Mouse (Mus musculus): ENCODE measurements at regions not wholly inside any gene's neighbourhood (a gene's known extent, or its start where the extent isn't known, plus 50 kb on each side); places are given as distances from the start of the nearest gene placed in this dataset.

DNA sequence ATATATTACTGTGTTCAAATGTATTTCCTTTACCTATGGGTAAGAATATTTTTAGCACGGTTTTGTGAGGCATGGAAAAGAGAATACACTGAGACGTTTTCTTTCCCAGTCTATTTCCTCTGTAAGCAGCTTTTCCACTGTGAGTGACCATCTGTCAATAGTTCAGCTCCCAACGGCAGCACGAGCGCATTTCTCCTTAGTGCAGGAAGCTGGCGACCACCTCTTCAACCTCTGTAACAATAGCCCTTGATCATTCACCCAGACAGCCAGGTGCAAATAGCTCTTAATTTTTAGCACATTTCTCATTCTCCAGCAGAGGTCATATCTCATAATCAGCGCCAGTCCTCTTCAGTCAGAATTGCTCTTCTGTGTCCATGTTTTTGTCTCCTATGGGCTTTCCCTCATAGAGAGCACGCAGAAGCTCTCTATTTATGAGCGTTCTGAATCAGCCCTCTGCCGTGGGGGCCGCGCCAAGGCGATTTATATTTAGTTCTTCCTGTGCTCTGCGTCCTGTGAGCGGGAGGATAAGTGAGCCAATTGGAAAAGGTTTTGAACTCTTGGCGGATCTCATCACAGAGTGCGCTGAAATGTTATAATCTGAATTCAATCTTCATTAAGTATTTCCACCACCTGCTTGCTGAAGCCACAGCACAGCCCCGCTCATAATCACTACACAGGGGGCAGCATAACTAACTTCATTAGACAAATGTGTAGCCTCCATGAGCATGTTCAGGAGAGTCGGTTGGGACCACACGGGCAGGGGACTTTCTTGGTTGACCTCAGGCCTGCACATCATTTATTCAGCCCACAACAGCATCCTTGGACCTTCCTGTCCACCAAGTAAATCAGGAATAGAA is 171.3 kb upstream of the Slc24a2 start:
- WGBS, result 17% methylated on average over 20 of the region's 20 CpGs
- TF ChIP-seq POLR2A (IDR thresholded peaks at IDR 0.05; ENCODE audit: low read depth, low read length) (no peak), CTCF (conservative IDR thresholded peaks at IDR 0.05; ENCODE audit: insufficient read depth, insufficient read length, low read depth, low read length) (no peak)
- Histone ChIP-seq H3K4me3 (ENCODE audit: insufficient read depth, low read depth, low read length) (no peak overlapping the region), H3K36me3 (ENCODE audit: control insufficient read depth, insufficient read depth, low read length) (no peaks in the 10 kb centered on the region), H3K4me1 (ENCODE audit: control insufficient read depth, insufficient read depth, low read length) (no peaks in the 10 kb centered on the region), H3K27ac (ENCODE audit: insufficient read depth, low read depth, low read length) (no peak overlapping the region), H3K27me3 (replicated peaks; ENCODE audit: control insufficient read depth, insufficient read depth, low read length) (no peaks in the 10 kb centered on the region)
- DNase-seq, result peak; percentile 10

DNA sequence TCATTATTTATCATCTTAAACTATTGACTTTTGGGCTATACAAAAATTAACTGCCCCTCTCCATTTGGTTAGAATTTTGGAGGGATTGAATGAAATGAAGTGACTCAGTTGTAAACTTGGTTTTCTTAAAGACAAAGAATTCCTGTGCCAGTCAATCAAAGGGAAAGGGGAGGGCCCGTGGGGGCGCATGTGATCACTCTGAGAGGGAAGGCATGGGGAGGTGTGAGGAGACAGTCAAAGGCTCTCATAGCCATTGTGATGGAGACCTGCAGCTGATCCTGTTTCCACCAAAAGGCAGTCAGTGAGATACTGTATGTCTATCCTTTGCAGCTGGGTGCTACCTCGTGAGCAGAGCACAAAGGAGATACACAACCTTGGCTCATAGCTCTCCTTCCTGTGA is 156.6 kb upstream of the Slc24a2 start:
- H3K4me1 ChIP-seq (ENCODE audit: control insufficient read depth, insufficient read depth, low read length), result no peaks in the 10 kb centered on the region
- 92% methylated on average over 3 of the region's 3 CpGs for WGBS
- no peaks in the 10 kb centered on the region for H3K27me3 ChIP-seq (replicated peaks; ENCODE audit: control insufficient read depth, insufficient read depth, low read length)
- no peak overlapping the region for H3K27ac ChIP-seq (ENCODE audit: insufficient read depth, low read depth, low read length)
- no peaks in the 10 kb centered on the region for H3K36me3 ChIP-seq (ENCODE audit: control insufficient read depth, insufficient read depth, low read length)
- no peak for TF ChIP-seq CTCF (conservative IDR thresholded peaks at IDR 0.05; ENCODE audit: insufficient read depth, insufficient read length, low read depth, low read length)
- TF ChIP-seq POLR2A (IDR thresholded peaks at IDR 0.05; ENCODE audit: low read depth, low read length), result no peak
- H3K4me3 ChIP-seq (ENCODE audit: insufficient read depth, low read depth, low read length), result no peak overlapping the region
- no peak for DNase-seq

DNA sequence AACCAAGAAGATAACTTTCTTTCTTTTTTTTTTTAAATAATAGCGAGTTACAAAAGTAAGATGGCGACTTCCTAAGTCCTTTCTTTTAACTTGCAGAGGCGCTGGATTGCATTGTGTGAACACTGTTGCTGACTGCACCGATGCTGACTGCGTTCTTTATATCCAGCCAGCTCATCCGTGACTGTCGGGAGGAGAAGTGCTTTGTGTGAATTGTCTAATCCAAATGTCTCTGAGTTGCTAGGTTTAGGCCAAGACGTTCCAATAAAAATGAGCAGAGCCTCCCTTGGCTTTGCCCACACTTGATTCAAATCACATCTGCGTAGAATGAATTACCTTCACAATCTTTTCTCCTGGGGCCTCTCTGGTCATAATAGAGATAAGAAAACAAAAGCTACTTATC is 156.0 kb upstream of the Slc24a2 start:
- 73% methylated on average over 9 of the region's 9 CpGs for WGBS
- TF ChIP-seq CTCF (conservative IDR thresholded peaks at IDR 0.05; ENCODE audit: insufficient read depth, insufficient read length, low read depth, low read length) (no peak), POLR2A (IDR thresholded peaks at IDR 0.05; ENCODE audit: low read depth, low read length) (no peak)
- DNase-seq, result no peak
- Histone ChIP-seq H3K36me3 (ENCODE audit: control insufficient read depth, insufficient read depth, low read length) (no peaks in the 10 kb centered on the region), H3K27ac (ENCODE audit: insufficient read depth, low read depth, low read length) (no peak overlapping the region), H3K4me3 (ENCODE audit: insufficient read depth, low read depth, low read length) (no peak overlapping the region), H3K4me1 (ENCODE audit: control insufficient read depth, insufficient read depth, low read length) (no peaks in the 10 kb centered on the region), H3K27me3 (replicated peaks; ENCODE audit: control insufficient read depth, insufficient read depth, low read length) (no peaks in the 10 kb centered on the region)

DNA sequence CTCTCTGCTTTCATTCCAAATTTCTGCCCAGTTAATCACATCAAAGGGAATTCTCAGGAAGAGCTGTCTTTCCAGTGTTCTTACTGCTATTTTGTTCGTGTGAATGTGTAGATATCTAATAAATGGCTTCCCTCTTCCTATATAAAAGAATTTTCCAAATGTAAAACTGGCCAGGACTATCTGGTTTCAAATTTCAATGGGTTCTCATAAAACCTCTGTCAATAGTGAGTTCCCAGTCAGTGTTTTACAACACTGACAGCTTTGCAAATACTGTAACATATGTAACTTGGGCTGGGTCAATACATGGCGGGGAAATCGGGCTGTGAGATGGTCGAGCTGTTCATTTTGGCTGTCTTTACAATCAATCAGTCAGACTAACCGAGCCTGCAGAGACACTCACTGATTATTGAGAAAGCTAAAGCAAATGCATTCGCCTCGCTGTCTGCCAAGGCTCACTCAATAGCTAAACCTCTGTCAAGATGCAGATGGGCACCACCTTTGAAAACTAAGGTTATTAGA is 155.0 kb upstream of the Slc24a2 start:
- TF ChIP-seq POLR2A (IDR thresholded peaks at IDR 0.05; ENCODE audit: low read depth, low read length) (no peak), CTCF (conservative IDR thresholded peaks at IDR 0.05; ENCODE audit: insufficient read depth, insufficient read length, low read depth, low read length) (no peak)
- no peak for DNase-seq
- Histone ChIP-seq H3K27ac (ENCODE audit: insufficient read depth, low read depth, low read length) (no peak overlapping the region), H3K27me3 (replicated peaks; ENCODE audit: control insufficient read depth, insufficient read depth, low read length) (no peaks in the 10 kb centered on the region), H3K4me1 (ENCODE audit: control insufficient read depth, insufficient read depth, low read length) (no peaks in the 10 kb centered on the region), H3K4me3 (ENCODE audit: insufficient read depth, low read depth, low read length) (no peak overlapping the region), H3K36me3 (ENCODE audit: control insufficient read depth, insufficient read depth, low read length) (no peaks in the 10 kb centered on the region)
- WGBS, result 56% methylated on average over 7 of the region's 7 CpGs

DNA sequence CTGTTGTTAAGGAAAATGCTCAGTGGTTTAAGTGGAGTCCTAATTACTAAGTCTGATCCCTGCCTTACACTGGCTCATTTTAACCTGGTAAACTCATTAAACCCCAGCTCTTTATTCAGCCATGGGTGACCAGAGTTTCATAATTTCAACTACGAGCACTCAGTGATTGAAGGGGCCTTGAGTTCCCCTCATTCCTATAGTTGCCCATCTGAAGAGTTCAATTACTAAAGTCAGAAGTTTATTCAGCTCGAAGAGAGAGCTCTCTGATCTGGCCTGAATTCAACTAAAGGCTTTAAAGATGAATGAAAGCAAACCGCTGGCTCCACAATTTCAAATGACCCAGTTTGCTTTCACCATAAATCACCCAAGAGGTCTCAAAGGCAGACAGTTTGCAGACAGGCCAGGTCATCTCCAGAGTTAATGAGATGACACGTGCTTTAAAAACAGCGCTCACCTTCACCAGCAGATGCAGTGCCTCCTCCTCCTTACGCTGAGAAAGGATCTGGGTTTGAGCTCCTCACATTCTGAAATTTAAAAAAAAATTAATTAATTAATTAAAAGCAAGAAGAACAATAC is 154.3 kb upstream of the Slc24a2 start:
- Histone ChIP-seq H3K27me3 (replicated peaks; ENCODE audit: control insufficient read depth, insufficient read depth, low read length) (no peaks in the 10 kb centered on the region), H3K36me3 (ENCODE audit: control insufficient read depth, insufficient read depth, low read length) (no peaks in the 10 kb centered on the region), H3K27ac (ENCODE audit: insufficient read depth, low read depth, low read length) (no peak overlapping the region), H3K4me1 (ENCODE audit: control insufficient read depth, insufficient read depth, low read length) (no peaks in the 10 kb centered on the region), H3K4me3 (ENCODE audit: insufficient read depth, low read depth, low read length) (no peak overlapping the region)
- peak; percentile 18 for DNase-seq
- no peak for TF ChIP-seq POLR2A (IDR thresholded peaks at IDR 0.05; ENCODE audit: low read depth, low read length)
- no peak for TF ChIP-seq CTCF (conservative IDR thresholded peaks at IDR 0.05; ENCODE audit: insufficient read depth, insufficient read length, low read depth, low read length)
- WGBS, result 35% methylated on average over 6 of the region's 6 CpGs

DNA sequence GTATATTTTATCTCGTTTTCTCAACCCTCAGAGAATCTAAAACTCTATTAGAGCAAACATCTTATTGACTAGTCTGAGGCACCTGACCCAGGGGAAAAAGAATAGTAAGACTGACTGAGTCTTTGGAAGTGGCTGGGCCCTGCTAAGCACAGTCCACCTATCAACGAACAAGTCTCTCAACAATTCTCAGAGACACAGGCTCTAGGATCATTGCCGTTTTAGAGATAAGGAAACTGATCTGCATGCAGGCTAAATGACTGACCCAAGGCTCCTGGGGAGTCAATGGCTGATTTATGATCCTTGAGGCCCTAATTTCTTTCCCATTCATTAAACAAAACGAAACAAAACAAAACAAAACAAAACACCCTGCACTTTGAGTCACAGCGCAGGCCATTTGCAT is 150.4 kb upstream of the Slc24a2 start:
- H3K27ac ChIP-seq (ENCODE audit: insufficient read depth, low read depth, low read length), result no peak overlapping the region
- H3K4me3 ChIP-seq (ENCODE audit: insufficient read depth, low read depth, low read length), result no peak overlapping the region
- H3K27me3 ChIP-seq (replicated peaks; ENCODE audit: control insufficient read depth, insufficient read depth, low read length), result no peaks in the 10 kb centered on the region
- H3K4me1 ChIP-seq (ENCODE audit: control insufficient read depth, insufficient read depth, low read length), result no peaks in the 10 kb centered on the region
- H3K36me3 ChIP-seq (ENCODE audit: control insufficient read depth, insufficient read depth, low read length), result no peaks in the 10 kb centered on the region
- 62% methylated on average over 5 of the region's 5 CpGs for WGBS
- TF ChIP-seq POLR2A (IDR thresholded peaks at IDR 0.05; ENCODE audit: low read depth, low read length) (no peak), CTCF (conservative IDR thresholded peaks at IDR 0.05; ENCODE audit: insufficient read depth, insufficient read length, low read depth, low read length) (no peak)
- DNase-seq, result no peak

DNA sequence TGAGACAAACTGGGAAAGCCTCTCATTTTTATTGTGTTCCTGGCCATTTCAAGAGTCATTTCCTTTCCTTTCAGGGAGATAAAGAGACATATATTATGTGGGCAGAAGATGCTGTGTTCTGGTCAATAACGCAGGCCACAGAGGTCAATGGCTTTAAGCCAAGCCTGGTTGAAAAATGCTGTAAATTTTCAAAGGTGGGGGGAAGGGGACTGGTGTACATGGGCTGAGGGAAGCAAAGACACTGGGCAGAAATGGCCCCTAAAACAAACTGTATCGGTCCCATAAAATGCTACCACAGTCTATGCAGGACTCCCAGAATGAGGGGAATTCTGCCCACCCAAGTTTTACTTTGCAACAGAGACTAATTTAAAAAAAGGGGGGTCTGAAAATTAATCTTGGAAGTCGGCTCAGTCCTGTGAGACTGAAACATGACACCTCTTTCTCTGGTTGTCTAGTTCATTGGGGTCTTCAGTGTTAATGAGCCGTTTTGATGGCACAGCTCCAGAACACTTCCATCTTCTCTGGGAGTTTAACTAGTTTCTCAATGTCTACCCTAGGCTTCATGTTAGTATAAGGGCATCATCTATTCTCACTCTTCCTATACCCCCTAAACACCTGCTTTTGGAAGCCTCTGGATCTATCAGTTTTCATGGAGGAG is 149.4 kb upstream of the Slc24a2 start:
- WGBS, result 27% methylated on average over 4 of the region's 4 CpGs
- H3K4me1 ChIP-seq (ENCODE audit: control insufficient read depth, insufficient read depth, low read length), result no peaks in the 10 kb centered on the region
- H3K27ac ChIP-seq (ENCODE audit: insufficient read depth, low read depth, low read length), result no peak overlapping the region
- H3K36me3 ChIP-seq (ENCODE audit: control insufficient read depth, insufficient read depth, low read length), result no peaks in the 10 kb centered on the region
- no peak for DNase-seq
- no peaks in the 10 kb centered on the region for H3K27me3 ChIP-seq (replicated peaks; ENCODE audit: control insufficient read depth, insufficient read depth, low read length)
- TF ChIP-seq CTCF (conservative IDR thresholded peaks at IDR 0.05; ENCODE audit: insufficient read depth, insufficient read length, low read depth, low read length) (no peak), POLR2A (IDR thresholded peaks at IDR 0.05; ENCODE audit: low read depth, low read length) (no peak)
- no peak overlapping the region for H3K4me3 ChIP-seq (ENCODE audit: insufficient read depth, low read depth, low read length)
